Mouse (Mus musculus) G1E (cell line): Measurements from ENCODE around the gene M1ap.

Experiments used
- CTCF ChIP-seq: IDR thresholded peaks from 2 replicates; pipeline ENCODE4 v1.5.1; 2012; ENCODE audit warnings: low read depth, low read length, inconsistent platforms, mixed read lengths
- GATA1 ChIP-seq: IDR thresholded peaks from 2 replicates; pipeline ENCODE4 v1.6.1; 2012; ENCODE audit warnings: borderline replicate concordance, low read length, inconsistent platforms, mixed read lengths
- POLR2AphosphoS5 ChIP-seq: IDR thresholded peaks from 2 replicates; pipeline ENCODE4 v1.6.1; 2012; ENCODE audit warnings: low read depth, low read length, inconsistent platforms; ENCODE audit not compliant: insufficient replicate concordance
- TAL1 ChIP-seq: conservative IDR thresholded peaks from 2 replicates; pipeline ENCODE4 v1.6.1; 2012; ENCODE audit warnings: low read depth, low read length, inconsistent platforms, mixed read lengths

DNA sequence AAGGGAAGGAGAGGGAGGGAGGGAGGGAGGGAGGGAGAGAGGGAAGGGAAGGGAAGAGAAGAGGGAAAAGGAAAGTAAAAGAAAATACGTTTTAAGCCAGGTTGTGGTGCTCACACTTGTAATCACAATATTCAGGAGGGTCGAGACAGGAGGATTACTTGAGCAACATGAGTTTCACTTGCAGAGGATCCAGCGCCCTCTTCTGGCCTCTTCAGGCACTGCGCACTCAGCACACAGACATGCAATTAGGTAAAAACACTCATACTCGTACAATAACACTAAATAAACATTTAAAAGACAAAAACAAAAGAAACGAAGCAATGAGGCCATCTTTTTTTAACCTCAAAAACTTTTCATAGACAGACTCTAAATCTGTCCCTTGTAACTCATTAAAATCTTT is 952 bp upstream of the M1ap start:
- TF ChIP-seq CTCF (peak; percentile 47), GATA1 (no peak), TAL1 (no peak), POLR2AphosphoS5 (no peak)
